Mouse (Mus musculus): ENCODE measurements around the gene Rpl11. TPM values are rescaled to one million over a fixed set of nuclear protein-coding genes. Genes with fewer than 3 reads are reported as not detected.
"Not testable (repeated sequence)": the region's sequence is repeated elsewhere in the genome, so short reads cannot be mapped to it uniquely, and the experiment has no call there.

Rpl11 gene
- polyA plus RNA-seq, 1 experiment, result 386 TPM

GRCm38 (mm10) chr4:136076776-136077538 is 23.7 kb upstream of the Rpl11 start:
- 76% methylated on average over 15 of the region's 15 CpGs for WGBS
- no peak for DNase-seq (ENCODE audit: low read depth, low spot score)

DNA sequence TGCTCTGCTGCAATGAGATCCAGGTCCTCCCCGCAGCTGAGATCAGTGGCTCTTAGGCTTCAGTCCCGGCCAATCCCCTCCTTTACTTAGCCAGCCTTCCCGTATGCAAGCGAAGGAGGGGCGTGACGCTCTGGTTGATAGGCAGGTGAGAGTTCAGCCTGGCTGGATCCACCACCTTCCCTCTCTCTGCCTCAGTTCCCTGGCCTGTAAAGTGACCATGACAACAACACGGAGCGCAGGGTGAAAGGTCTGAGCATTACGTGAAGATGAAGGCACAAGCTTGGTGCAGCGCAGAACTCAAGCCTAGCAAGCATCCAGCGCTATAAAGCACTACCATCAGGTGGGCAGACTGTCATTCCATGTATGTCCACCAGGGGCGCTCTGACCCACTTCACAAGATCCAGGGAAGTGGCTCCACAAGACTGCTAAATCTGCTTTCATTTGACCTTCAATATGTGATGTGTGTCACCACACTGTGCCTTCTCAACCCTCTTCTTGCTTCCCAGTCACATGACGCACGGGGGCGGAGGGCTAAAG is 18.0 kb upstream of the Rpl11 start:
- DNase-seq (ENCODE audit: low read depth, low spot score), result no peak
- WGBS, result 6% methylated on average over 15 of the region's 15 CpGs

- no peak for DNase-seq (ENCODE audit: low read depth, low spot score)
- WGBS, result 74% methylated on average over 6 of the region's 6 CpGs
These were observed 17.4 kb upstream of the Rpl11 start for GRCm38 (mm10) chr4:136070592-136070991.

- peak; percentile 51 for DNase-seq (ENCODE audit: low read depth, low spot score)
- WGBS, result 2% methylated on average over 18 of the region's 18 CpGs
These were observed 16.7 kb upstream of the Rpl11 start for GRCm38 (mm10) chr4:136069954-136070353.

DNA sequence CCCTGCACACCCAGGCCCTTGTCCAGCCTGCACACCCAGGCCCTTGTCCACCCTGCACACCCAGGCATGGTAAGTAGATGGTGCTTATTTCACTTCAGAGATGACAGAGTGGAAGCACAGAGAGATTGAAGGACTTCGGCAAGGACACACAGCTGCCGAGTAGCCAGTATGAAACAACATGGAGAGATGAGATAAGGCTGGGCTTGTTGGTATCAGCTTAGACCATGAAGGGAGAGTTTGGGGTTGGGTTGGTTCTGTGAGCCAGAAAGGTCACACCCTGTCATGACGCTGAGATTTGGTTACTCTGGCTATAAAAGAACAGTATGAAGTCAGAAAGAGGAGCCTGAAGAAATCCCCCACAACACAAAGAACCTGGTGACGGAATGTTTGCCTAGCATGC is 16.1 kb upstream of the Rpl11 start:
- DNase-seq (ENCODE audit: low read depth, low spot score), result no peak
- 48% methylated on average over 4 of the region's 4 CpGs for WGBS

DNA sequence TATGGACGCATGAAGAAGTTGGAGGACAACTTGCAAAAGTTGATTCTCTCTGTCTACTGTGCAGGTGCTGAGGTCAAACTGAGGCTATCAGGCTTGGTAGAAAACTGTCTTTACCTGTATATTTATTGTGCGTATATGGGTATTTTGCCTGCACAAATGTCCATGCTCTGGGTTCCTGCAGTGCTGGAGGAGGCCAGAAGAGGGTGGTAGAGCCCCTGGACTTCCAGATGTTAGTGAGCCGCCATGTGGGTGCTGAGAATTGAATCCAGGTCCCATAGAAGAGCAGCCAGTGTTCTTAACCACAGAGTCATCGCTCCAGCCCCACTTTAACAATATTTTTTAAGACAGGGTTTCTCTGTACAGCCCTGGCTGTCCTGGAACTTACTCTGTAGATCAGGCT is 9.9 kb upstream of the Rpl11 start:
- DNase-seq (ENCODE audit: low read depth, low spot score), result no peak
- WGBS, result 91% methylated on average over 4 of the region's 4 CpGs

DNA sequence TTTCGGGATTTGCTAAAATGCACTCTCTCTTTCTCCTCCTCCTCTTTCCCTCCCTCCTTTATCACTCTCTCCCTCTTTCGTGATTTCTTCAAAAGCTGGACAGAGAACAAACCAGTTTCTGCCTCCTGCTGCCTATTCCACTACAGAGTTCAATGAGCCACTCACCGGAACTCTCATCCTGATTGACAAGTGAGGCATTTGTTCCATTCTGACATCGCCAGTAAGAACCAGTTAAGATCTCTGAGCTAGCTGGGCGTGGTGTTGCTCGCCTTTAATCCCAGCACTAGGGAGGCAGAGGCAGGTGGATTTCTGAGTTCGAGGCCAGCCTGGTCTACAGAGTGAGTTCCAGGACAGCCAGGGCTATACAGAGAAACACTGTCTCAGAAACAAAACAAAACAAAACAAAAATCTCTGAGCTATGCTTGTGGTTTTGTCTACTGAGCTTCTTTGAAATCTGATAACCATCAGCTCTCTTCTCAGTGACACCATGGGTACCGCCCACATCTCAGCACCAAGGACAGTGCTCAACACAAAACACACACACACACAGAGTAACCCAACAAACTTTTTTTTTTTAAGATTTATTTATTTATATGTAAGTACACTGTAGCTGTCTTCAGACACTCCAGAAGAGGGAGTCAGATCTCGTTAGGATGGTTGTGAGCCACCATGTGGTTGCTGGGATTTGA is 6.7 kb upstream of the Rpl11 start:
- 74% methylated on average over 9 of the region's 9 CpGs for WGBS
- not testable (repeated sequence) for DNase-seq (ENCODE audit: low read depth, low spot score)

GRCm38 (mm10) chr4:136057916-136058315 is 4.7 kb upstream of the Rpl11 start:
- DNase-seq (ENCODE audit: low read depth, low spot score), result no peak
- 28% methylated on average over 5 of the region's 5 CpGs for WGBS

GRCm38 (mm10) chr4:136056030-136056429 is 2.8 kb upstream of the Rpl11 start:
- 21% methylated on average over 1 of the region's 1 CpGs for WGBS
- DNase-seq (ENCODE audit: low read depth, low spot score), result no peak

DNA sequence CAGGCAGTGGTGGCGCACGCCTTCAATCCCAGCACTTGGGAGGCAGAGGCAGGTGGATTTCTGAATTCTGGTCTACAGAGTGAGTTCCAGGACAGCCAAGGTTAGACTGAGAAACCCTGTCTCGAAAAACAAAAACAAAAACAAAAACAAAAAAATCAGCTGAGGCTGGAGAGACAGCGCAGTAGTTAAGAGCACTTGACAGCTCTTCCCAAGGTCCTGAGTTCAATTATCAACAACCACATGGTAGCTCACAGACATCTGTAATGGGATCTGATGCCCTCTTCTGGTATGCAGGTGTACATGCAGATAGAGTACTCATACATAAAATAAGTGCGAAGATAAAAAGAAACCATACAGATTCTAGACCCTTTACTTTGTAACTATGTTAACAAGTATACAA is 615 bp upstream of the Rpl11 start:
- 79% methylated on average over 5 of the region's 5 CpGs for WGBS
- DNase-seq (ENCODE audit: low read depth, low spot score), result no peak

DNA sequence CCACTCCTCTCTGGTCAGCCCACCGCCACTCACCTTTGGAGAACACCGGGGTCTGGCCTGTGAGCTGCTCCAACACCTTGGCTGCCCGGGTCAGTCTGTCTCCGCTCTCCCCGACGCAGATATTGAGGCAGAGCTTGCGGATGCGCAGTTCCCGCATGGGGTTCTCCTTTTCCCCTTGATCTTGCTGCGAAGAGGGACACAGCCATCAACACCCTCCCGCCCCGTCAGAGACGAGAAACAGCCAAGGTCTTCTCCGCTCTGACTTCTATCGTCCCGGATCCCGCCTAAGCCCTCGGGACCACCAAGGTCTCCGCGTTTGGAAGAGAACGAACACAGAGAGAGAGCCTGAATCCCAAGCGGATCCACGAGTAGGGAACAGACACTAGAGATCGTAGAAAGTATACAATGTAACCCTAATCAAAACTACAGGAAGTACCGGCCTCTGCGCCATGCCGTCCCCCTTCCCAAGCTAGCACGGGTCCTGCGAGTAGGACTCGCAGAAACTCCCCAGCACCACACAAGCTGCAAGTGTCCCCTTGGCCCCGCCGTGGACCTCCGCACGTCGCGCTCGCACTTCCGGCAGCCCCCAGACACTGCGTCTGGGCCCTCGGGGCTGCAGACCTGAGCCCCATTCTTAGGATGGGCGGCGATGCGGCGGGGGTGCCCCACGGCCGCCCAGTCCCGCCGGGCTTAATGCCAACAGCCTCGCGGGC is 538 bp downstream of the Rpl11 start:
- under 1% methylated on average over 50 of the region's 50 CpGs for WGBS
- DNase-seq (ENCODE audit: low read depth, low spot score), result no peak

GRCm38 (mm10) chr4:136052060-136052459 is 1.2 kb downstream of the Rpl11 start:
- WGBS, result 1% methylated on average over 3 of the region's 3 CpGs
- DNase-seq (ENCODE audit: low read depth, low spot score), result no peak

DNA sequence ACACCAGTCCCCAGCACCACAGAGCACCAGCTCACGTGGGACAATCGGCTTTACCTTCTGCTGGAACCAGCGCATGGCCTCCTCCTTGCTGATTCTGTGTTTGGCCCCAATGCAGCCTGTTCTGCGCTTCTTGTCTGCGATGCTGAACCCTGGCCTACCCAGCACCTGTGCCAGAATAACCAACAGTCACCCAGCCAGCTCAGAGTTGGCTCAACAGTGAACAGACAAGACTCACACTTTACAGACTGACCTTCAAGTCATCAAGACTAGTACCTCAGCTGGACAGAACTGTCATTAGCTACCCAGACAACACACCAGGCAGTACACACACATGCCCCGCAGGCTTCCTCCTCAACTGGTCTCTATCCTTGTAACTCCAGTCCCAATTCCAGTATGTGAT is 3.0 kb downstream of the Rpl11 start:
- no peak for DNase-seq (ENCODE audit: low read depth, low spot score)
- 88% methylated on average over 6 of the region's 6 CpGs for WGBS

- WGBS, result 54% methylated on average over 4 of the region's 4 CpGs
- DNase-seq (ENCODE audit: low read depth, low spot score), result no peak
These were observed 4.8 kb downstream of the Rpl11 start for GRCm38 (mm10) chr4:136048291-136049032.

- WGBS, result 19% methylated on average over 4 of the region's 4 CpGs
- DNase-seq (ENCODE audit: low read depth, low spot score), result no peak
These were observed 5.6 kb downstream of the Rpl11 start for GRCm38 (mm10) chr4:136047626-136048025.

- no peak for DNase-seq (ENCODE audit: low read depth, low spot score)
- WGBS, result 78% methylated on average over 6 of the region's 6 CpGs
These were observed 6.3 kb downstream of the Rpl11 start for GRCm38 (mm10) chr4:136046888-136047287.

DNA sequence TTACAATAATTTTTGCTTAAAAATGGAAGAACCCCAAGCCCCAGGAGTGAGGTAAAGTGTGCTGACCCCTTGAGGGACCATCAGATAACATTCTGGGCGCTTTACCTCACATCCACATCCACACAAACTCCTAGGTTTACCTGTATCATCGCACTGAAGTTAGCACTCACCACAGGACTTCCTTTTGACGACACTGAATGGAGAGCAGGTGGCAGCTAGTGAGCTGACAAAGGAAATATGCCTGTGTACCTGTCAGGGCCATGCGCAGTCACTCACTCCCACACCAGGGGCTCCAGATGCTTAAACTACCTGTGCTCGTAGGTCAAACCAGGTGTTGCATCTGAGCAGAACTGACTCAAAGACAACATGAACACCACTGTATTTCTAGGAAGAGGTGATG is 8.1 kb downstream of the Rpl11 start:
- DNase-seq (ENCODE audit: low read depth, low spot score), result no peak
- WGBS, result 87% methylated on average over 5 of the region's 5 CpGs

GRCm38 (mm10) chr4:136043784-136044400 is 9.3 kb downstream of the Rpl11 start:
- no peak for DNase-seq (ENCODE audit: low read depth, low spot score)
- 78% methylated on average over 6 of the region's 6 CpGs for WGBS

DNA sequence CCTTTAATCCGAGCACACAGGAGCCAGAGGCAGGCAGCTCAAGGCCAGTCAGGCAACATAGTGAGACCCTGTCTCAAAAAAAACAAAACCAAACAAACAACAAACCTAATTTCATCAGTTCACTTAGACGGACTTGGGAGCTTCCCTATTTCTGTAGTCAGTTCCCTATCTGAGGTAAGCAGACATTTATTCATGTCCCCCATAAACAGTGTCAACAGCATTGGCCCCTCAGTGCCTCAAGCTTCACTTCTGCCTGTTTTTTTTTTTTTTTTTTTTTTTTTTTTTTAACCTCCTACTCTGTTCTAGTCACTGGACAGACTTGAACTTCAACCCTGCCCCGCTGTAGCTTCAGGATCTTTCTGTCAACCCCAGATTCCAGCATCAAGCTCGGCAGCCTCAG is 18.1 kb downstream of the Rpl11 start:
- DNase-seq (ENCODE audit: low read depth, low spot score), result no peak
- WGBS, result 71% methylated on average over 4 of the region's 4 CpGs

Data from large intestine, adult 2 months (tissue).